Mouse (Mus musculus): ENCODE results near the gene Ubxn4. TPM values are rescaled to one million over a fixed set of nuclear protein-coding genes. Genes with fewer than 3 reads are reported as not detected.

The Ubxn4 gene
- total and polyA plus RNA-seq, 2 experiments from 2014 or later, result 56.1 to 71.2 TPM

DNA sequence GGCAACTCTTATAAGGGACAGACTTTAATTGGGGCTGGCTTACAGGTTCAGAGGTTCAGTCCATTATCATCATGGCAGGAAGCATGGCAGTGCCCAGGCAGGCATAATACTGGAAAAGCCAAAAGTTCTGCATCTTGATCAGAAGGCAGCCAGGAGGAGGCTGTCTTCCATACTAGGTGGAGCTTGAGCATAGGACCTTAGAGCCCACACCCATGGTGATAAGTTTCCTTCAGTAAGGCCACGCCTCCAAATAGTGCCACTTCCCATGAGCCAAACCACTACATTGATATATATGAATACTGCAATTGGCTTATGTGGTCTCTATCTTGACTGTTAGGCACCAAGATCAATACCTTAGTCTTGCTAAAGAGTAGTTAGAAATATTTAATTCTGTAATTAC lies 32.1 kb downstream of the Ubxn4 start:
- Histone ChIP-seq H3K9ac (replicated peaks; ENCODE audit: low read depth, low read length) (no peak overlapping the region), H3K4me2 (ENCODE audit: low read depth, low read length) (no peak overlapping the region), H3K27ac (ENCODE audit: low read depth) (no peak overlapping the region), H3K27me3 (ENCODE audit: control insufficient read depth, insufficient read depth, low read length) (no peaks in the 10 kb centered on the region), H3K4me3 (ENCODE audit: low read depth, low read length) (no peak overlapping the region), H3K4me1 (ENCODE audit: control insufficient read depth, insufficient read depth) (no peaks in the 10 kb centered on the region), H3K36me3 (replicated peaks; ENCODE audit: control insufficient read depth, insufficient read depth, low read length) (peaks cover 85% of the 10 kb centered on the region), H3K9me3 (replicated peaks; ENCODE audit: control insufficient read depth, low read length) (no peaks in the 10 kb centered on the region)
- ATAC-seq (ENCODE audit: insufficient read depth, low read depth), result no peak
- no peak for DNase-seq (ENCODE audit: low spot score)
- WGBS, result 89% methylated on average over 1 of the region's 1 CpGs
- TF ChIP-seq EP300 (IDR thresholded peaks at IDR 0.05; ENCODE audit: low read depth), result no peak
- no peak for TF ChIP-seq CTCF (IDR thresholded peaks at IDR 0.05; ENCODE audit: low read depth)

GRCm38 (mm10) chr1:128278563-128278962 lies 34.8 kb downstream of the Ubxn4 start:
- H3K27me3 ChIP-seq (ENCODE audit: control insufficient read depth, insufficient read depth, low read length), result no peaks in the 10 kb centered on the region
- no peak for DNase-seq (ENCODE audit: low spot score)
- H3K4me2 ChIP-seq (ENCODE audit: low read depth, low read length), result no peak overlapping the region
- TF ChIP-seq CTCF (IDR thresholded peaks at IDR 0.05; ENCODE audit: low read depth), result no peak
- TF ChIP-seq EP300 (IDR thresholded peaks at IDR 0.05; ENCODE audit: low read depth), result no peak
- no peak for ATAC-seq (ENCODE audit: insufficient read depth, low read depth)
- peaks cover 65% of the 10 kb centered on the region for H3K36me3 ChIP-seq (replicated peaks; ENCODE audit: control insufficient read depth, insufficient read depth, low read length)
- no peak overlapping the region for H3K4me3 ChIP-seq (ENCODE audit: low read depth, low read length)
- 92% methylated on average over 3 of the region's 3 CpGs for WGBS
- no peak overlapping the region for H3K9ac ChIP-seq (replicated peaks; ENCODE audit: low read depth, low read length)
- no peak overlapping the region for H3K27ac ChIP-seq (ENCODE audit: low read depth)
- no peaks in the 10 kb centered on the region for H3K4me1 ChIP-seq (ENCODE audit: control insufficient read depth, insufficient read depth)
- H3K9me3 ChIP-seq (replicated peaks; ENCODE audit: control insufficient read depth, low read length), result no peaks in the 10 kb centered on the region

GRCm38 (mm10) chr1:128281753-128282152 lies 38.0 kb downstream of the Ubxn4 start:
- H3K4me2 ChIP-seq (ENCODE audit: low read depth, low read length), result no peak overlapping the region
- no peak overlapping the region for H3K4me3 ChIP-seq (ENCODE audit: low read depth, low read length)
- no peak overlapping the region for H3K9ac ChIP-seq (replicated peaks; ENCODE audit: low read depth, low read length)
- DNase-seq (ENCODE audit: low spot score), result no peak
- H3K9me3 ChIP-seq (replicated peaks; ENCODE audit: control insufficient read depth, low read length), result no peaks in the 10 kb centered on the region
- no peaks in the 10 kb centered on the region for H3K27me3 ChIP-seq (ENCODE audit: control insufficient read depth, insufficient read depth, low read length)
- 96% methylated on average over 3 of the region's 3 CpGs for WGBS
- peaks cover 35% of the 10 kb centered on the region for H3K36me3 ChIP-seq (replicated peaks; ENCODE audit: control insufficient read depth, insufficient read depth, low read length)
- no peak for ATAC-seq (ENCODE audit: insufficient read depth, low read depth)
- TF ChIP-seq CTCF (IDR thresholded peaks at IDR 0.05; ENCODE audit: low read depth) (no peak), EP300 (IDR thresholded peaks at IDR 0.05; ENCODE audit: low read depth) (no peak)
- H3K27ac ChIP-seq (ENCODE audit: low read depth), result no peak overlapping the region
- no peaks in the 10 kb centered on the region for H3K4me1 ChIP-seq (ENCODE audit: control insufficient read depth, insufficient read depth)

DNA sequence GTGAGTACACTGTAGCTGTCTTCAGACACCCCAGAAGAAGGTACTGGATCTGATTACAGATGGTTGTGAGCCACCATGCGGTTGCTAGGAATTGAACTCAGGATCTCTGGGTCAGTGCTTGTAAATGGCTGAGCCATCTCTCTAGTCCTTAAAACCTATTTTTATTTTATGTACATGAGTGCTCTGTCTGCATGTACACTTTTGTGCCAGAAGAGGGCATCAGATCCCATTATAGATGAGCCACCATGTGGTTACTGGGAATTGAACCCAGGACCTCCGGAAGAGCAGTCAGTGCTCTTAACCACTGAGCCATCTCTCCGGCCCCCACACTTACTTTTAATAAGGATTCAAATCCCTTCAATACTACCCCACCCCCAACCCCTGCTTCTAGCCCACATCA lies 39.2 kb downstream of the Ubxn4 start:
- peaks cover 24% of the 10 kb centered on the region for H3K36me3 ChIP-seq (replicated peaks; ENCODE audit: control insufficient read depth, insufficient read depth, low read length)
- H3K9me3 ChIP-seq (replicated peaks; ENCODE audit: control insufficient read depth, low read length), result no peaks in the 10 kb centered on the region
- H3K4me2 ChIP-seq (ENCODE audit: low read depth, low read length), result no peak overlapping the region
- no peaks in the 10 kb centered on the region for H3K27me3 ChIP-seq (ENCODE audit: control insufficient read depth, insufficient read depth, low read length)
- no peak for TF ChIP-seq CTCF (IDR thresholded peaks at IDR 0.05; ENCODE audit: low read depth)
- no peak for TF ChIP-seq EP300 (IDR thresholded peaks at IDR 0.05; ENCODE audit: low read depth)
- 96% methylated on average over 3 of the region's 3 CpGs for WGBS
- H3K9ac ChIP-seq (replicated peaks; ENCODE audit: low read depth, low read length), result no peak overlapping the region
- no peak for ATAC-seq (ENCODE audit: insufficient read depth, low read depth)
- no peak for DNase-seq (ENCODE audit: low spot score)
- no peaks in the 10 kb centered on the region for H3K4me1 ChIP-seq (ENCODE audit: control insufficient read depth, insufficient read depth)
- H3K4me3 ChIP-seq (ENCODE audit: low read depth, low read length), result no peak overlapping the region
- no peak overlapping the region for H3K27ac ChIP-seq (ENCODE audit: low read depth)

- Histone ChIP-seq H3K4me2 (ENCODE audit: low read depth, low read length) (no peak overlapping the region), H3K4me3 (ENCODE audit: low read depth, low read length) (no peak overlapping the region), H3K27ac (ENCODE audit: low read depth) (no peak overlapping the region), H3K27me3 (ENCODE audit: control insufficient read depth, insufficient read depth, low read length) (no peaks in the 10 kb centered on the region), H3K9ac (replicated peaks; ENCODE audit: low read depth, low read length) (no peak overlapping the region), H3K36me3 (replicated peaks; ENCODE audit: control insufficient read depth, insufficient read depth, low read length) (peaks cover 11% of the 10 kb centered on the region; the same call in 1 of the 2 replicates), H3K9me3 (replicated peaks; ENCODE audit: control insufficient read depth, low read length) (no peaks in the 10 kb centered on the region), H3K4me1 (ENCODE audit: control insufficient read depth, insufficient read depth) (no peaks in the 10 kb centered on the region)
- TF ChIP-seq CTCF (IDR thresholded peaks at IDR 0.05; ENCODE audit: low read depth), result no peak
- TF ChIP-seq EP300 (IDR thresholded peaks at IDR 0.05; ENCODE audit: low read depth), result no peak
- DNase-seq (ENCODE audit: low spot score), result no peak
- WGBS, result 70% methylated on average over 8 of the region's 8 CpGs
- ATAC-seq (ENCODE audit: insufficient read depth, low read depth), result no peak
Measured at GRCm38 (mm10) chr1:128284157-128284690, 40.5 kb downstream of the Ubxn4 start.

- TF ChIP-seq CTCF (IDR thresholded peaks at IDR 0.05; ENCODE audit: low read depth) (no peak), EP300 (IDR thresholded peaks at IDR 0.05; ENCODE audit: low read depth) (no peak)
- no peak for DNase-seq (ENCODE audit: low spot score)
Measured at GRCm38 (mm10) chr1:128285136-128285535, 41.4 kb downstream of the Ubxn4 start.

More at GRCm38 (mm10) chr1:128285136-128285535, 41.4 kb downstream of the Ubxn4 start:
- no peak overlapping the region for H3K9ac ChIP-seq (replicated peaks; ENCODE audit: low read depth, low read length)
- no peaks in the 10 kb centered on the region for H3K27me3 ChIP-seq (ENCODE audit: control insufficient read depth, insufficient read depth, low read length)
- H3K27ac ChIP-seq (ENCODE audit: low read depth), result no peak overlapping the region
- WGBS, result 62% methylated on average over 9 of the region's 9 CpGs
- no peak overlapping the region for H3K4me2 ChIP-seq (ENCODE audit: low read depth, low read length)
- H3K9me3 ChIP-seq (replicated peaks; ENCODE audit: control insufficient read depth, low read length), result no peaks in the 10 kb centered on the region
- no peak overlapping the region for H3K4me3 ChIP-seq (ENCODE audit: low read depth, low read length)
- no peak for ATAC-seq (ENCODE audit: insufficient read depth, low read depth)
- no peaks in the 10 kb centered on the region for H3K4me1 ChIP-seq (ENCODE audit: control insufficient read depth, insufficient read depth)
- 0 out of 2 replicates have a peak, but pooled peaks cover 2% of the 10 kb centered on the region for H3K36me3 ChIP-seq (replicated peaks; ENCODE audit: control insufficient read depth, insufficient read depth, low read length)

Measured in heart, postnatal 0 days (tissue).